Mouse (Mus musculus) G1E (cell line): Measurements from ENCODE around the gene Maml2.

Experiments
- CTCF ChIP-seq: IDR thresholded peaks from 2 replicates; pipeline ENCODE4 v1.5.1; 2012; ENCODE audit warnings: low read depth, low read length, inconsistent platforms, mixed read lengths
- GATA1 ChIP-seq: IDR thresholded peaks from 2 replicates; pipeline ENCODE4 v1.6.1; 2012; ENCODE audit warnings: borderline replicate concordance, low read length, inconsistent platforms, mixed read lengths
- POLR2AphosphoS5 ChIP-seq: IDR thresholded peaks from 2 replicates; pipeline ENCODE4 v1.6.1; 2012; ENCODE audit warnings: low read depth, low read length, inconsistent platforms; ENCODE audit not compliant: insufficient replicate concordance
- TAL1 ChIP-seq: conservative IDR thresholded peaks from 2 replicates; pipeline ENCODE4 v1.6.1; 2012; ENCODE audit warnings: low read depth, low read length, inconsistent platforms, mixed read lengths

GRCm38 (mm10) chr9:13454651-13455123 is 156.9 kb downstream of the Maml2 start:
- TF ChIP-seq CTCF, result no peak
- no peak for TF ChIP-seq POLR2AphosphoS5
- TF ChIP-seq GATA1, result no peak
- no peak for TF ChIP-seq TAL1
